Mouse (Mus musculus) forebrain, embryonic 16.5 days (tissue): Measurements from ENCODE around the gene Pnpla7. TPM values are rescaled to one million over a fixed set of nuclear protein-coding genes. Genes with fewer than 3 reads are reported as not detected.

Experiments
- ATAC-seq: fragments of 200-750 bp; cut with Nextera tagmentation; 2 replicates; pipeline ENCODE4 v1.8.0; 2017; ENCODE audit warnings: mild to moderate bottlenecking, moderate library complexity
- H3K27ac ChIP-seq: fragments of 300-500 bp; sonication (generic); 2 replicates; pipeline ENCODE4 v1.5.1; 2014; ENCODE audit warnings: low read length, control low read depth
- H3K27me3 ChIP-seq: fragments of 300-500 bp; sonication (generic); replicated peaks from 2 replicates; pipeline ENCODE4 v1.6.1; 2014; ENCODE audit warnings: low read length; ENCODE audit not compliant: control insufficient read depth, insufficient read depth
- H3K36me3 ChIP-seq: fragments of 300-500 bp; sonication (generic); 2 replicates; pipeline ENCODE4 v1.6.1; 2014; ENCODE audit not compliant: control insufficient read depth, insufficient read depth
- H3K4me1 ChIP-seq: fragments of 300-500 bp; sonication (generic); replicated peaks from 2 replicates; pipeline ENCODE4 v1.6.1; 2014; ENCODE audit warnings: low read length; ENCODE audit not compliant: control insufficient read depth, insufficient read depth
- H3K4me2 ChIP-seq: fragments of 300-500 bp; sonication (generic); 2 replicates; pipeline ENCODE4 v1.6.1; 2014; ENCODE audit warnings: mild to moderate bottlenecking, low read length, control low read depth
- H3K4me3 ChIP-seq: fragments of 300-500 bp; sonication (generic); replicated peaks from 2 replicates; pipeline ENCODE4 v1.5.1; 2014; ENCODE audit warnings: mild to moderate bottlenecking, low read length, control low read depth
- H3K9ac ChIP-seq: fragments of 300-500 bp; sonication (generic); replicated peaks from 2 replicates; pipeline ENCODE4 v1.6.1; 2014; ENCODE audit warnings: low read depth, low read length, control low read depth
- H3K9me3 ChIP-seq: fragments of 300-500 bp; sonication (generic); 2 replicates; pipeline ENCODE4 v1.6.1; 2016; ENCODE audit warnings: low read length; ENCODE audit not compliant: control insufficient read depth
- WGBS: fragments of 180-500 bp; shearing (Covaris S2); extraction: QIAGEN DNeasy Blood & Tissue Kit; methylation state at CpG from one replicate; pipeline ENCODE4 v1.1.7; 2014; 5-methylcytosine and 5-hydroxymethylcytosine counted together
- polyA plus RNA-seq: library from polyadenylated mRNA; unstranded; fragments of >200 nt; fragmentation: Nextera tagmentation; extraction: Ambion mirVana; gene quantifications from 2 replicates; pipeline ENCODE4 v1.2.1, GENCODE M21; 2015

The Pnpla7 gene
- polyA plus RNA-seq: 4.4 and 4.5 TPM in 2 replicates

- H3K4me2 ChIP-seq: peak within 1 kb of the TSS; percentile 86
- ATAC-seq: no peak
- H3K9me3 ChIP-seq: no peaks in the 10 kb centered on the region
- WGBS: under 1% methylated on average over 16 of the region's 16 CpGs
- H3K36me3 ChIP-seq: peaks cover 4% of the 10 kb centered on the region
- no peaks in the 10 kb centered on the region for H3K27me3 ChIP-seq
- peak within 1 kb of the TSS; percentile 87 for H3K27ac ChIP-seq
- peaks cover 21% of the 10 kb centered on the region for H3K4me1 ChIP-seq
- peak within 1 kb of the TSS; percentile 80 for H3K9ac ChIP-seq
- peak within 1 kb of the TSS; percentile 90 for H3K4me3 ChIP-seq
These were observed at the start of gene Pnpla7 for GRCm38 (mm10) chr2:24975704-24976297. TSS of gene Pnpla7 (plus strand) at chr2:24976033.

- no peak for ATAC-seq
- Histone ChIP-seq H3K27ac (no peak overlapping the region), H3K9ac (no peak overlapping the region), H3K36me3 (no peaks in the 10 kb centered on the region), H3K9me3 (no peaks in the 10 kb centered on the region), H3K4me2 (no peak overlapping the region), H3K4me3 (no peak overlapping the region), H3K27me3 (no peaks in the 10 kb centered on the region), H3K4me1 (no peaks in the 10 kb centered on the region)
- WGBS: 87% methylated on average over 9 of the region's 9 CpGs
These were observed 49.4 kb upstream of the Pnpla7 start for GRCm38 (mm10) chr2:24926345-24926964.

DNA sequence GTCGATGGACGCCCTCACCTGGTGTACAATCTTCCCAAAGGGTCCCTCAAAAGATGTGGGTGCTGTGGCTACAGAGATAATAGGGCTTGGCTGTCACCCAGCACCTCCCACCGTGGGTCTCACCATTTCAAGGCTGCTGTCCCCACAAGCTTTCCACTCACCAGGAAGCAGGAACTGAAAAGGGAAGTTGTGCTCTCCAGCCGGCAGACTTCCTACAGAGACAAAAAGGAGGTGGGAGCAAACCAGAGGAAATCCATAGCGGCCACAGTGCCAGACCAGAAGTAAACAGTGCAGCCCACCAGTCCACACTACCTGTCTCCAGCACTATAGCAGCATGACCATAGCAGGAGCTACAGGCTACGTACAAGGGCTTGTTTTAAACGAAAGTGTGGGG lies 48.9 kb upstream of the Pnpla7 start:
- ATAC-seq: no peak
- WGBS: 83% methylated on average over 7 of the region's 7 CpGs

GRCm38 (mm10) chr2:24927810-24928479 lies 47.9 kb upstream of the Pnpla7 start:
- Histone ChIP-seq H3K9me3 (no peaks in the 10 kb centered on the region), H3K4me2 (no peak overlapping the region), H3K9ac (no peak overlapping the region), H3K4me3 (no peak overlapping the region), H3K27me3 (no peaks in the 10 kb centered on the region), H3K27ac (no peak overlapping the region), H3K4me1 (no peaks in the 10 kb centered on the region), H3K36me3 (no peaks in the 10 kb centered on the region)
- 63% methylated on average over 4 of the region's 4 CpGs for WGBS
- no peak for ATAC-seq

More for the DNA sequence above, 48.9 kb upstream of the Pnpla7 start:
- H3K27ac ChIP-seq: no peak overlapping the region
- no peak overlapping the region for H3K9ac ChIP-seq
- no peaks in the 10 kb centered on the region for H3K27me3 ChIP-seq
- H3K9me3 ChIP-seq: no peaks in the 10 kb centered on the region
- no peaks in the 10 kb centered on the region for H3K36me3 ChIP-seq
- no peak overlapping the region for H3K4me2 ChIP-seq
- no peak overlapping the region for H3K4me3 ChIP-seq
- H3K4me1 ChIP-seq: no peaks in the 10 kb centered on the region

DNA sequence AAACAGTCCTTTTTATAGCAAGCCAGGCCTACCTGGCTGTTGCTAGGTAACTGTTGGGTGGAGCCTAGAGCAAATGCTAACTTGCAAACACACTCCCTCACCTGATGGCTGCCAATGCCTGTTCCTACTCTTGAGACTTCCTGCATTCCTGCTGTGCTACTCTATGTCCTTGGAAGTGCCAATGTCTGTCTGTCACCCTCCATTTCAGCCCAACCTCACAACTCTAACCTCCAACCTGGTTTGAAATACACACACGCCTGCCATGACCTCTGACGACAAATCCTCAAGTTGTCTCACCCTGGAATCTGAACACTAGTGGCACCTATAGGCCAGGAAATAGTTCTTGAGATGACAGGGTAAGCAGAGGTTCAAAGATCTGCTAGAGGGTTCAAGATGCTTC lies 46.7 kb upstream of the Pnpla7 start:
- no peak overlapping the region for H3K9ac ChIP-seq
- no peaks in the 10 kb centered on the region for H3K9me3 ChIP-seq
- 69% methylated on average over 2 of the region's 2 CpGs for WGBS
- ATAC-seq: no peak
- H3K27ac ChIP-seq: no peak overlapping the region
- H3K36me3 ChIP-seq: no peaks in the 10 kb centered on the region
- no peaks in the 10 kb centered on the region for H3K27me3 ChIP-seq
- H3K4me2 ChIP-seq: no peak overlapping the region
- H3K4me3 ChIP-seq: no peak overlapping the region
- peaks cover 6% of the 10 kb centered on the region for H3K4me1 ChIP-seq

DNA sequence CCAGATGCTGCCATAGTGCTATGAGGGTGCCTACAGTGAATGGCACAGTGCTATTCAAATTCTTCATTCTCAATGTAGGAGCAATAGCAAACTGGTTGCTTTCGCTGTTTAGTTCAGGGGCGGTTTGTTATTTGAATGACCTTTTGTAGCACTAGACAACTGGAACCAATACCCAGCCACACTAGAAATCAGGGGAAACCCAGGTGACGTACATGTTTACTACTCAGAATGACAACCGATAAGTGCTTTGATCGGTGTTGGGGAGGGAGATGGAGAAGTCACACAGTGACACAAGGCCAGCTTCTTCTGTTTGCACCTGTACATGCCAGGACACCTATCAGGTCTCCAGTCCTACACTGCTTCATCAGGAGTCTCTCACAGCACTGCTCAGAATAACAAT lies 46.2 kb upstream of the Pnpla7 start:
- WGBS: 91% methylated on average over 5 of the region's 5 CpGs

DNA sequence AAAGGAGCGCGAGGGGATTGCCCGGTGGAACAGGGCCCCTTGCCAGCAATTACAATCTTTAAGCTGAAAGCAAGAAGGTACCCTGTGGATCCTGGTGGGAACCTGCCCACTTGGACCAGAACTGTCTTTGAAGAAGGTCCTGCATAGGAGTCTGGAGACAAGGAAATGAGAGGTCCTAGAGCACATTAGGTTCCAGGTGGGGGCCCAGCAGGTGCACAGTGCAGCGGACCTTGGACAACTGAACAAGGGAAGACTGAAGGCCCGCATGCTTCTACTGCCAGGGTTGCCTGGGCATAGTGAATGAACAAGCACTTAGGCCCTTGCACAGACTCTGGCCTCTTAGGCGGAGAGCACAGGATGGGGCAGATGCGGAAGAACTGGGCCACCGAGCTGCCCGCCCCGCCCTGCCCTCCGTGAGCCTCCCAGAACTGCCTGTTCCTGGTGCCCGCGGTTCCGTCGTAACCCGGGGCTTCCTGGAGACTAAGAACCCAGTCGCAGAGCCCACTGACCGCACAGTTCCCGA lies 41.3 kb upstream of the Pnpla7 start:
- Histone ChIP-seq H3K9ac (peak overlapping the region; percentile 66), H3K4me3 (peak overlapping the region; percentile 57), H3K27me3 (no peaks in the 10 kb centered on the region), H3K4me2 (peak overlapping the region; percentile 80), H3K27ac (no peak overlapping the region), H3K9me3 (no peaks in the 10 kb centered on the region), H3K36me3 (no peaks in the 10 kb centered on the region), H3K4me1 (peaks cover 11% of the 10 kb centered on the region)
- 5% methylated on average over 19 of the region's 19 CpGs for WGBS
- ATAC-seq: peak; percentile 58

More for the DNA sequence above, 46.2 kb upstream of the Pnpla7 start:
- no peaks in the 10 kb centered on the region for H3K9me3 ChIP-seq
- no peak overlapping the region for H3K4me2 ChIP-seq
- H3K27ac ChIP-seq: no peak overlapping the region
- H3K4me3 ChIP-seq: no peak overlapping the region
- no peak overlapping the region for H3K9ac ChIP-seq
- H3K4me1 ChIP-seq: peaks cover 7% of the 10 kb centered on the region
- no peak for ATAC-seq
- H3K27me3 ChIP-seq: no peaks in the 10 kb centered on the region
- H3K36me3 ChIP-seq: no peaks in the 10 kb centered on the region

- ATAC-seq: peak; percentile 92
- Histone ChIP-seq H3K9ac (peak within 1 kb of the TSS; percentile 66), H3K27me3 (no peaks in the 10 kb centered on the region), H3K9me3 (no peaks in the 10 kb centered on the region), H3K36me3 (no peaks in the 10 kb centered on the region), H3K27ac (no peak within 1 kb of the TSS), H3K4me2 (peak within 1 kb of the TSS; percentile 80), H3K4me3 (peak within 1 kb of the TSS; percentile 57), H3K4me1 (peaks cover 11% of the 10 kb centered on the region)
- under 1% methylated on average over 48 of the region's 49 CpGs for WGBS
These were observed 40.6 kb upstream of the Pnpla7 start, which contains the start of gene Arrdc1 for GRCm38 (mm10) chr2:24935057-24935796. TSS of gene Arrdc1 (minus strand) at chr2:24935252.

- Histone ChIP-seq H3K27me3 (no peaks in the 10 kb centered on the region), H3K4me1 (no peaks in the 10 kb centered on the region), H3K4me2 (no peak overlapping the region), H3K9me3 (no peaks in the 10 kb centered on the region), H3K9ac (no peak overlapping the region), H3K4me3 (no peak overlapping the region), H3K36me3 (no peaks in the 10 kb centered on the region), H3K27ac (no peak overlapping the region)
- ATAC-seq: no peak
- WGBS: 77% methylated on average over 4 of the region's 4 CpGs
These were observed 33.7 kb upstream of the Pnpla7 start for GRCm38 (mm10) chr2:24942092-24942491.
